13 mouse cellular contexts compared by ENCODE assay signal in the genomic region with DNA sequence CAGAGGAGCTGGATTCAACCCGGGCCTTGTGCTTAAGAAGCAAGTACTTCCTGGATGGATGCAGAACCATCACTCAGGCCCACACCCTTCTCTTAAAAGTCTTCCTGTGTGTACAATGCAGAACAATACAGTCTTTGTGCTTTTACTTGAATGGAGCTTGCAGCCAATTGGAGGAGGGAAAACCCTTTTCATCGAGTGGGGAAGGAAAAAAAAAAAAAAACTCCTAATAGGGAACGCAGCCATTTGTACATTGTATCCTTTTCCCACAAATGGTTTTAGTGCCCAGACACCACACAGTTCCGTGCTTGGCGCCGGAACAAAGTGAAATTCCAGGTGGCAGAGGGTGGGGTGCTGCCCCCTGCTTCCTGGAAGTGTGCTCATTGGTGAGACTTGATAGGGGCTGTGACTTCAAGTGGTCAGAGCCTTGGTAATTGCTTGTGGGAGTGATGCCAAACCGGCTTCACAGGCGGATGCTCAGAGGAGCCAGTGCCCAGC.
DNase-seq lines count a peak whose midpoint lies in the region; ATAC-seq and TF ChIP-seq lines count a peak whose summit lies in the region.
"Had no signal": no experiment of that assay in that cellular context is flagged by ENCODE, and none has a peak within 500 bp of the region (broad histone marks: within the 10 kb centered on the region; RNA-seq: fewer than 3 reads in every experiment).

No protein-coding gene starts in this region.

- no peak overlapping the region for H3K9ac ChIP-seq in intestine, postnatal 0 days (ENCODE audit: low read depth, low read length)
- H3K9ac ChIP-seq in intestine, embryonic 16.5 days (ENCODE audit: low read depth, low read length) = no peak overlapping the region
- no peak overlapping the region for H3K9ac ChIP-seq in midbrain, embryonic 13.5 days (replicated peaks)
- no peak overlapping the region for H3K9ac ChIP-seq in midbrain, embryonic 11.5 days (ENCODE audit: low read length)
- H3K9ac ChIP-seq: embryonic facial prominence, embryonic 15.5 days; neural tube, embryonic 13.5 days had no signal

- peak; percentile 66; the same call in 1 of the 2 replicates for ATAC-seq in intestine, postnatal 0 days
- no peak for ATAC-seq in intestine, embryonic 16.5 days
- ATAC-seq in midbrain, embryonic 13.5 days = peak; percentile 43; the same call in 1 of the 2 replicates
- ATAC-seq in midbrain, embryonic 11.5 days (ENCODE audit: low FRiP score) = no peak

- no peak for DNase-seq in midbrain, embryonic 11.5 days (ENCODE audit: low spot score, missing footprints)
- DNase-seq in brain, adult 2 months (ENCODE audit: low read depth, low spot score) = peak; percentile 7
- DNase-seq in mesoderm, embryonic 11.5 days (ENCODE audit: low read depth, low spot score) = peak; percentile 24
- DNase-seq in frontal cortex, postnatal 10 days (ENCODE audit: low spot score in 2 of 2) = no peak
- DNase-seq in adrenal gland, postnatal 4 days (ENCODE audit: low spot score in 2 of 2) = no peak
- DNase-seq: cerebellum, adult 11-12 months; gastrocnemius, postnatal 10 days; thymus, adult 2 months had no signal

- no peaks in the 10 kb centered on the region for H3K36me3 ChIP-seq in intestine, postnatal 0 days (ENCODE audit: control insufficient read depth, insufficient read depth)
- no peaks in the 10 kb centered on the region for H3K36me3 ChIP-seq in intestine, embryonic 16.5 days (ENCODE audit: control insufficient read depth, insufficient read depth, low read length)
- no peaks in the 10 kb centered on the region for H3K36me3 ChIP-seq in midbrain, embryonic 13.5 days
- H3K36me3 ChIP-seq in midbrain, embryonic 11.5 days (ENCODE audit: control insufficient read depth, insufficient read depth, low read length) = no peaks in the 10 kb centered on the region
- H3K36me3 ChIP-seq: embryonic facial prominence, embryonic 15.5 days; neural tube, embryonic 13.5 days had no signal

- H3K27ac ChIP-seq in intestine, postnatal 0 days (ENCODE audit: low read depth, low read length) = no peak overlapping the region
- H3K27ac ChIP-seq in intestine, embryonic 16.5 days (ENCODE audit: low read length) = no peak overlapping the region
- H3K27ac ChIP-seq in midbrain, embryonic 13.5 days = no peak overlapping the region
- H3K27ac ChIP-seq in midbrain, embryonic 11.5 days (ENCODE audit: low read depth, low read length) = no peak overlapping the region
- H3K27ac ChIP-seq: embryonic facial prominence, embryonic 15.5 days; neural tube, embryonic 13.5 days had no signal

- TF ChIP-seq CTCF in intestine, postnatal 0 days (IDR thresholded peaks at IDR 0.05; ENCODE audit: low read depth) = no peak

- no peak overlapping the region for H3K4me2 ChIP-seq in intestine, postnatal 0 days (replicated peaks; ENCODE audit: low read depth)
- H3K4me2 ChIP-seq in intestine, embryonic 16.5 days (ENCODE audit: low read depth, low read length) = no peak overlapping the region
- H3K4me2 ChIP-seq in midbrain, embryonic 13.5 days (replicated peaks) = no peak overlapping the region
- no peak overlapping the region for H3K4me2 ChIP-seq in midbrain, embryonic 11.5 days
- H3K4me2 ChIP-seq: embryonic facial prominence, embryonic 15.5 days; neural tube, embryonic 13.5 days had no signal

- H3K27me3 ChIP-seq in intestine, postnatal 0 days (replicated peaks; ENCODE audit: control insufficient read depth, insufficient read depth, low read length) = no peaks in the 10 kb centered on the region
- no peaks in the 10 kb centered on the region; the same call in 1 of the 2 replicates for H3K27me3 ChIP-seq in intestine, embryonic 16.5 days (replicated peaks; ENCODE audit: control insufficient read depth, insufficient read depth, low read length)
- no peaks in the 10 kb centered on the region for H3K27me3 ChIP-seq in midbrain, embryonic 13.5 days
- H3K27me3 ChIP-seq in midbrain, embryonic 11.5 days (ENCODE audit: control insufficient read depth, insufficient read depth, low read length) = no peaks in the 10 kb centered on the region
- H3K27me3 ChIP-seq: embryonic facial prominence, embryonic 15.5 days; neural tube, embryonic 13.5 days had no signal

- no peaks in the 10 kb centered on the region for H3K4me1 ChIP-seq in intestine, postnatal 0 days (replicated peaks; ENCODE audit: control insufficient read depth, insufficient read depth, low read length)
- no peaks in the 10 kb centered on the region for H3K4me1 ChIP-seq in intestine, embryonic 16.5 days (ENCODE audit: control insufficient read depth, insufficient read depth, low read length)
- peaks cover 18% of the 10 kb centered on the region for H3K4me1 ChIP-seq in midbrain, embryonic 13.5 days (replicated peaks)
- no peaks in the 10 kb centered on the region for H3K4me1 ChIP-seq in midbrain, embryonic 11.5 days (ENCODE audit: control insufficient read depth, insufficient read depth, low read length)
- H3K4me1 ChIP-seq: embryonic facial prominence, embryonic 15.5 days had no signal

- no peaks in the 10 kb centered on the region for H3K9me3 ChIP-seq in intestine, postnatal 0 days (ENCODE audit: control insufficient read depth)
- H3K9me3 ChIP-seq in intestine, embryonic 16.5 days (ENCODE audit: control insufficient read depth, low read length) = no peaks in the 10 kb centered on the region
- no peaks in the 10 kb centered on the region for H3K9me3 ChIP-seq in midbrain, embryonic 13.5 days
- no peaks in the 10 kb centered on the region for H3K9me3 ChIP-seq in midbrain, embryonic 11.5 days (ENCODE audit: control insufficient read depth, low read length)
- H3K9me3 ChIP-seq: embryonic facial prominence, embryonic 15.5 days; neural tube, embryonic 13.5 days had no signal

- 47% methylated on average over 8 of the region's 8 CpGs for WGBS in intestine, postnatal 0 days
- 50% methylated on average over 8 of the region's 8 CpGs for WGBS in intestine, embryonic 16.5 days
- WGBS in midbrain, embryonic 13.5 days = 33% methylated on average over 8 of the region's 8 CpGs
- WGBS in midbrain, embryonic 11.5 days = 56% methylated on average over 8 of the region's 8 CpGs

- no peak overlapping the region for H3K4me3 ChIP-seq in intestine, postnatal 0 days (ENCODE audit: low read depth, low read length)
- H3K4me3 ChIP-seq in intestine, embryonic 16.5 days (ENCODE audit: low read length) = no peak overlapping the region
- no peak overlapping the region for H3K4me3 ChIP-seq in midbrain, embryonic 13.5 days (replicated peaks)
- no peak overlapping the region for H3K4me3 ChIP-seq in midbrain, embryonic 11.5 days (ENCODE audit: low read depth, low read length)
- H3K4me3 ChIP-seq: embryonic facial prominence, embryonic 15.5 days; neural tube, embryonic 13.5 days had no signal

Comparison
In these comparisons a context has a peak if more than half of its experiments do, and no peak if none do; other contexts are left out.
1. ATAC-seq: peak in intestine, postnatal 0 days (single experiment) and midbrain, embryonic 13.5 days (single experiment); none in intestine, embryonic 16.5 days (single experiment) and midbrain, embryonic 11.5 days (single experiment).
2. DNase-seq: peak in brain, adult 2 months (single experiment) and mesoderm, embryonic 11.5 days (single experiment); none in midbrain, embryonic 11.5 days (single experiment), frontal cortex, postnatal 10 days (0 of 2) and adrenal gland, postnatal 4 days (0 of 2).